Mouse (Mus musculus) heart, postnatal 4 days (tissue): Measurements from ENCODE around the gene Foxn3. TPM values are rescaled to one million over a fixed set of nuclear protein-coding genes. Genes with fewer than 3 reads are reported as not detected.

Source experiments
- DNase-seq: peaks from one replicate; pipeline ENCODE4 v3.0.0; 2021
- total RNA-seq, 2 experiments: library from RNA; stranded (reverse); gene quantifications; 2 replicates each; pipeline ENCODE4 v1.2.3; 2021

The Foxn3 gene
- total RNA-seq, 2 experiments from 2014 or later: 113 to 131 TPM

- no peak for DNase-seq
Measured at GRCm38 (mm10) chr12:99522882-99523281, 40.5 kb downstream of the Foxn3 start.

- DNase-seq: no peak
Measured at GRCm38 (mm10) chr12:99519862-99520261, 43.5 kb downstream of the Foxn3 start.

GRCm38 (mm10) chr12:99519191-99519614 is 44.2 kb downstream of the Foxn3 start:
- peak; percentile 14 for DNase-seq

- DNase-seq: no peak
Measured at GRCm38 (mm10) chr12:99518640-99519039, 44.7 kb downstream of the Foxn3 start.

- DNase-seq: no peak
Measured at GRCm38 (mm10) chr12:99518126-99518525, 45.3 kb downstream of the Foxn3 start.

- DNase-seq: no peak
Measured at GRCm38 (mm10) chr12:99517296-99517695, 46.1 kb downstream of the Foxn3 start.

- DNase-seq: no peak
Measured at GRCm38 (mm10) chr12:99515481-99515880, 47.9 kb downstream of the Foxn3 start.

GRCm38 (mm10) chr12:99511644-99512043 is 51.7 kb downstream of the Foxn3 start:
- no peak for DNase-seq

- no peak for DNase-seq
Measured at GRCm38 (mm10) chr12:99510759-99511158, 52.6 kb downstream of the Foxn3 start.

GRCm38 (mm10) chr12:99502225-99502624 is 61.2 kb downstream of the Foxn3 start:
- no peak for DNase-seq

- no peak for DNase-seq
Measured at GRCm38 (mm10) chr12:99498978-99499694, 64.2 kb downstream of the Foxn3 start.

GRCm38 (mm10) chr12:99498189-99498977 is 65.0 kb downstream of the Foxn3 start:
- DNase-seq: no peak

GRCm38 (mm10) chr12:99496945-99497344 is 66.4 kb downstream of the Foxn3 start:
- no peak for DNase-seq

- DNase-seq: no peak
Measured at GRCm38 (mm10) chr12:99490216-99490615, 73.2 kb downstream of the Foxn3 start.

- no peak for DNase-seq
Measured at GRCm38 (mm10) chr12:99489001-99489592, 74.3 kb downstream of the Foxn3 start.

GRCm38 (mm10) chr12:99480372-99480771 is 83.0 kb downstream of the Foxn3 start:
- no peak for DNase-seq

- no peak for DNase-seq
Measured at GRCm38 (mm10) chr12:99474176-99474575, 89.2 kb downstream of the Foxn3 start.

GRCm38 (mm10) chr12:99473406-99474133 is 89.8 kb downstream of the Foxn3 start:
- DNase-seq: no peak

GRCm38 (mm10) chr12:99471431-99471830 is 92.0 kb downstream of the Foxn3 start:
- no peak for DNase-seq

- no peak for DNase-seq
Measured at GRCm38 (mm10) chr12:99467884-99468311, 95.5 kb downstream of the Foxn3 start.

GRCm38 (mm10) chr12:99467256-99467883 is 96.0 kb downstream of the Foxn3 start:
- DNase-seq: no peak

- no peak for DNase-seq
Measured at GRCm38 (mm10) chr12:99466426-99466825, 97.0 kb downstream of the Foxn3 start.
